Mouse (Mus musculus): ENCODE measurements around the gene Rnf181.

Rnf181 gene

GRCm38 (mm10) chr6:72361121-72361551, 5.6 kb downstream of the Rnf181 start:
- in situ Hi-C loops (cut with MboI, MseI) = no loop called here

- in situ Hi-C loops (cut with MboI, MseI) = no loop called here
These were observed 6.2 kb downstream of the Rnf181 start for GRCm38 (mm10) chr6:72360599-72360935.

DNA sequence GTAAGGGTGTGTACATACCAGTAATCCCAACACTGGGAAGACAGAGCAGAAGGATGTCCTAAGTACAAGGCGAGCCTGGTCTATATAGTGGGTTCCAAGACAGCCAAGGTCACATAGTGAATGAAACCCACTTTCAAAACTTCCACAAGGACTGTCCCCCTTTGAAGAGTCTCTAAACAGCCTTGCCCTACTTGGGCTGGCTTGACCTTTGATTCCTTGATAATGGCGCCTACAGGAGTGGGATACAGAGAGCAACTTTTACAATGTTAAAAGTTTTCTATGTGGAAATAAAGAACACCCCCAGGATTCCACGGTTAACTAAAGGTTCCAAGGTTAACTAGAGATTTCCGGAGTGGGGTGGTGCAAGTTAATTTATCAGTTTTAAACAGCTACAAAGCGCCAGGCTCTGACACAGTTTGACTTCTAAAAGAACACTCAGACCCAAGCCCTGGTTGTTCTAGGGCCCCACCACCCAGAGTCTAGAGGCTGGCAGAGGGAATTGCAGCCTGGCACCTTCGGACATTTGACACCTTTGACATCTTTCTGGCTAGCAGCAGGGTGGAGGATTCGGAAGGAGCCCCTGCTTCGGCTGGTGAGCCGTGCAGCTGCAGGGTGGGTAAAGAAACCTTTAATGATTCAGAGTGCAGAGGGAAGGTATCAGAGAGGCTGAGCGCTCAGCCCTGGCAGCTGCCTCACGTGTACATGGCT, 6.7 kb downstream of the Rnf181 start:
- in situ Hi-C loops (cut with MboI, MseI) = no loop called here

DNA sequence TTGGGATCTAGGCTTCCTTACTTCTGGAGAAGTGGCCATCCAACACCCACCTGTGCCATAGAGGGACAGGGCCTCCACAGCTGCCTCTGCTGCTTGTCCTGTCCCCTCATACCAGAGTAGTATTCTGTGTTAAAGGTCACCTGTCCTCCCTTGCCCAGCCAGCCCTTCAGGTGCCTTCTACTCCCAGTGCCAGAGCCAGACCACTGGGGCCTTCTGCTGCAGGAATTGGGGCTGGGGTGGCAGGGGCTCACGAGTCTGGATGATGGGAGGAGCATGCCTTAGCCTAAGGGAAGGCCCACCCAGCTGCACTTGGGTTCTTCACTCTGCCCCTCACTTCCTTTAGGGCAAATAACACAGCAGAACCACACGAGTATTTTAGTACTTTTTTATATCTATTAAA, 7.4 kb downstream of the Rnf181 start:
- in situ Hi-C loops (cut with MboI, MseI) = no loop called here

DNA sequence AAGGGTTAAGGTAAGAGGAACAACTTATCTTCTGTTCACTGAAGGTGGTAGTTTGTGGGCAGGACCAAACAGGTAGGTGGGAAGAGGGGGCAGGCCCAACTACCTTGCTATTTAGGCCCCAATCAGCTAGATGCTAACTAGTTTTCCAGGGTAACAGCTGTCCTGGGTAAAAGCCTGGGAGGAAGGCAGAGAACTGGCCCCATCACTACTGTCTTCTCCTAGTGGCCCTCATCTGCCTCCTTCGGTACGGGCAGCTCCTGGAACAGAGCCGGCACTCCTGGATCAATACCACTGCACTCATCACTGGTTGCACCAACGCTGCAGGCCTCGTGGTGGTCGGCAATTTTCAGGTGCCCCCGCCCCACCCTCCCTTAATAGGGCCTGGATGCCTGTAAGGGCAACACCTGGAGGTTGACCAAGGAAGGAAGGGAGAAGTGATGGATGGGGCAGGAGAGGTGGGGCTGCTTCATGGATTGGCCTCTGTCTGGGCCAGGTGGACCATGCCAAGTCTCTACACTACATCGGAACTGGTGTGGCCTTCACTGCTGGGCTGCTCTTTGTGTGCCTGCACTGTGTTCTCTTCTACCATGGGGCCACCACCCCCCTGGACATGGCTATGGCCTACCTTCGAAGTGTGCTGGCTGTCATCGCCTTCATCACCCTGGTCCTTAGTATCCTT, 8.5 kb downstream of the Rnf181 start:
- in situ Hi-C loops (cut with MboI, MseI) = no loop called here

DNA sequence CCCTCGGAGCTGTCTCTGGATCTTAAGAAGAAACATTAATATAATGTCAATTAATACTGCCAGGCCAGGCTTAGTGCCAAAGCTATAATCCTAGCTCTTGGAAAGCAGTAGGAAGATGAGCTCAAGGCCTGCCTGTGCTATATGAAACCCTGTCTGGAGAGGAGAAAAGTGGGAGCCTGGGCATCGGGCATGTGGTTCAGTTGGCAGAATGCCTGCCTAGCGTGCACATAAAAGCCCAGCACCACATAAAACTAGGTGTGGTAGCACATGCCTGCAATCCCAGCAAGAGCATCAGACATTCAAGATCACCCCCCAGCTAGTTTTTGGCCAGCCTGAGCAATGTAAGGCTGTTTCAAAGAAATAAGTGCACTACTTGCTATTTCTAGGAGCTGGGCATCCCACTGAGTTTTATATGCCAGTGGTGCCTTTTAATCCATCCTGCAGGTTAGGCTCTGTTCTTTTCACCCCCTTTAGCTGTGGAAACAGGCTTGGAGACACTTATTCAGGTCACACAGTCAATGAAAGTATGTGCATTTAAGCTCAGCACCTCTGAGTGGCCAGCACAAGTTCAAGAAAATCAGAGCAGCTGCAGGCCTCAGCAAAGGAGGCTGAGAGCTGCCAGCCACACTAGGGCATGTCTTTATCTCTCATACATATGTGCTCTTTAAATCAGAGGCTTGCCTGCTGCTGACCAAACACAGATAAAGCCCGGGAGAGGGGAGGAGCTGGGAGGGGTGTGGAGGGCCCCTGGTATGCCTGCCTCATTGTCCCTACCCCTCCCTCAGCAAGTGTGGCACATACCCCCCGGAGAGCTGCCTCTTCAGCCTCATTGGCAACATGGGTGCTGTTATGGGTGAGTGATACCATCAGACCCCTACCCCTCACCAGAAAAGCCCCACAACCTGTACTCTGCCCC, 9.3 kb downstream of the Rnf181 start:
- in situ Hi-C loops (cut with MboI, MseI) = no loop called here

- in situ Hi-C loops (cut with MboI, MseI) = no loop called here
These were observed 10.7 kb downstream of the Rnf181 start for GRCm38 (mm10) chr6:72356001-72356532.

GRCm38 (mm10) chr6:72355066-72355911, 11.5 kb downstream of the Rnf181 start, which contains the start of gene Tmem150a:
TSS of gene Tmem150a (plus strand) at chr6:72355447.
- in situ Hi-C loops (cut with MboI, MseI) = no loop called here

DNA sequence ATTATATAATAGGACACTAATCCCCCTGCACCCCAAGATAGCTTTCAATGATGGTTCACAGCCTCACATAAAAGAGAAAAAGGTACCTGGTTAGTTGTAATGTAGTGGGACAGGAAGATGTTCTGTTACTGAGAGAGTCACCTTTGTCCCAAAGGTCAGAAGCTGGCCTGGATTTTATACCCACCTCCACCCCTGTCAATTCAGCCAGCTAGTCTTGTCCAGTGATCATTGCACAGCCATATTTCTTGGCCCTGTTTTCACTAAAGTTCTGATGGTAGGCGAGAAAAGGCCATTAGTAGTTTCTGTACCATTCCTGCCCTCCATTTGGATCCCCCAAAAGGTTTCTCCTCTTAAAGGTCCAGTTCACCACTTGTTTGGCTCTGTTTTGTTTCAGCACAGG, 12.7 kb downstream of the Rnf181 start:
- in situ Hi-C loops (cut with MboI, MseI) = no loop called here

DNA sequence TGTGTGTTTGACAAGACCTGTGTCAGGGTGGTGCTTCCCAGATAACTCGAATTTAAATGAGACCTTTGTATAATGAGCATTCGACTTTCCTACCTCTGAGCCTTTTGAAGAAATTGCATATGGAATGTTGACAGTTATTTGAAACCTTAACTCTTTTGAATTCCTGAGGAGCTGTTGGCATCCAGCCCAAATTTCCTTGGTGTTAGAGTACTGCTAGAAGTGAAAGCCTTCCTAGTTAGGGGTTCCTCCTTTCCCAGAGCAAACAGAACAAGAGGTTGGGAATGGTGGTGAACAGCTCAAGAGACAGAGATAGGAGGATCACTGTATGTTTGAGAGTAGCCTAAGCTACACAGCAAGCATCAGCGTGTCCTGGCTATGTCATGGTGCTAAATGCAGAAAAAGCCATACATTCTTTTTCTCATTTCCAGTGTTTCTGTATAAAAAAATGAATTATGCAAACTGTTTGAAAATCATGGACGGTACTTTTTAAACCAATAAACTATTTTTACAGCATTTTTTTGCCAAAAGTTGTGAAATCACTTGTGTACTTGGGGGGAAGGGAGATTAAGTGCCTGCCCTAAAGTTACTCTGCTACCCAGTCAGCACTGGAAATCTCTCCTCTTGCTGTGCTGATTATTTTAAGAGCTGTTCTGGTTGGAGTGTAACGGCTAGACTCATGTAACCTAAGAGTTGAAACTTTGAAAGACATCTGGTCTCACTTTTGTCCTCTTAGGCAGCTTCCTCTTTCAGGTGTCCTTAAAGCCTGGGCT, 13.9 kb downstream of the Rnf181 start:
- in situ Hi-C loops (cut with MboI, MseI) = no loop called here

DNA sequence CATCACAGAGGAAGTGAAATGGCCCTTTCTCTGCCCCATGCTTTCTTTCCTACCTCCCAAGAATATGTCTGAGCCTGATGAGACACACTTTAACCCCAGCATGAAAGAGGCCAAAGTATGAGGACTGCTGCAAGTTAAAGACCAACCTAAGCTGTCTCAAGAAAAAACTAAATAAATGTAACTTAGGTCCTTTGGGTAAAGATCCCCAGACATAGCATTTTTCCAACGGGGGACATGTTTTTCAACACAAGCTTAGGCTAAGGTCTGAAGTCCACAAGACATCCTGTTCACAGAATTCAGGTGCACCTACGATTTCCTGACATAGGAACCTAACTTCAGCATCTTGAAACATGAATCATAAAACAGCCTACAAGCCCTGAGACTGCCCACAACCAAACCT, 16.5 kb downstream of the Rnf181 start:
- in situ Hi-C loops (cut with MboI, MseI) = no loop called here

DNA sequence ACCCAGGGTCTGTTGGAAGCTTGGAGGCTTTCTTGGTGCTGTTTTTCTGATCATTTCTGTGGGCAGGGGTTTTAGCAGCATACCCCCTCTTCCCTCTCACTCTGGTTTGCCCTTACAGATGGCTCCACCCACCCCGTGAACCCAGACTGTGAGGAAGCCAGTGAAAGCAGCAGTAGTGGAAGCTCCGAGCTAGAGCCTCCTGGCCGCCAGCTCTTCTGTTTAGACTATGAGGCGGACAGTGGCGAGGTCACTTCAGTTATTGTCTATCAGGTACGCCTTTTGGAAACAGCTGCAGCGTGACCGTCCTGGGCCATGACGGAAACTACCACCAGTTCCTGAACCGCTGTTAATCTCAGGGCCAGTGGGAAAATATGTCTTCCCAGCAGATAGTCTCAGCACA, 18.3 kb downstream of the Rnf181 start:
- in situ Hi-C loops (cut with MboI, MseI) = loop anchor here (5.0 kb wide), 1 partner anchor 34 kb away; the partner anchor contains the start of gene Vamp5

DNA sequence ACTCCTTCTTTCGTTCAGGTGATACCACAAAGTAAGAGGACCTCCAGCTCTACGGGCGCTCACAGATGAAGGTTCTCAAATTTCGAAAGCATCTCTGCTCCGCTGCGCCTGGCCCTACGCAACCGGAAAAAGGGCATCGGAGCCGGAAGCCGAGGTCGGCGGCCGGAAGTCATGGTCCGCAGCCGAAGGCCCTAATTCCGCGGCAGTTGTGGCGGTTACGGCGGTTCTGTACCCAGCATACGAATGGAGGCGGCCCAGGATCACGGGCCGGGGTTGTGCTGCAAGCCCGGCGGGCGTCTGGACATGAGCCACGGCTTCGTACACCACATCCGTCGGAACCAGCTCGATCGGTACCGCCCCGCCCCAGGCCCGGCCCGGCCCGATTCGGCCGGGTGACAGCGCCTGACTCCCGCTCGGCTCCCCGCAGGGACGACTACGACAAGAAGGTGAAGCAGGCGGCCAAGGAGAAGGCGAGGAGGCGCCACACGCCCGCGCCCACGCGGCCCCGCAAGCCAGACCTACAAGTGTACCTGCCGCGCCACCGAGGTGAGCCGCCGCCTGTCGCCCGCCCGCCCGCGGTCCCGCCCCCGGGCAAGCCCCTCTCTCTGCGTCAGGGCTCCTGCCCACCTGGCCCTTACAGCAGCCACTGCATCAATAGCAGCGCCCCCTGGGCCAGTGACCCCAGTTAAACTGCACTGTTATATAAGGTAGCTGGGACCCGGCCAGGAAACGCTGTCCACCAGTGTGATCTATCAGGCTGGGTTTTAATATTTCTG, 19.4 kb downstream of the Rnf181 start, which contains the start of gene 0610030E20Rik:
TSS of gene 0610030E20Rik (plus strand) at position 152 of the 776 bp plus-strand sequence.
- in situ Hi-C loops (cut with MboI, MseI) = loop anchor here (5.0 kb wide), 1 partner anchor 35 kb away; the partner anchor contains the start of gene Vamp5

GRCm38 (mm10) chr6:72346261-72346660, 20.5 kb downstream of the Rnf181 start:
- in situ Hi-C loops (cut with MboI, MseI) = loop anchor here (5.0 kb wide), 1 partner anchor 36 kb away; the partner anchor contains the start of gene Vamp5

- in situ Hi-C loops (cut with MboI, MseI) = loop anchor here (5.0 kb wide), 1 partner anchor 37 kb away; the partner anchor contains the start of gene Vamp5
These were observed 21.1 kb downstream of the Rnf181 start for GRCm38 (mm10) chr6:72345633-72346032.

- in situ Hi-C loops (cut with MboI, MseI) = loop anchor here (5.0 kb wide), 1 partner anchor 37 kb away; the partner anchor contains the start of gene Vamp5
These were observed 21.6 kb downstream of the Rnf181 start, which contains the start of gene Usp39 for GRCm38 (mm10) chr6:72345074-72345567. TSS of gene Usp39 (minus strand) at chr6:72345184.

GRCm38 (mm10) chr6:72344396-72345073, 22.2 kb downstream of the Rnf181 start:
- in situ Hi-C loops (cut with MboI, MseI) = loop anchor here (5.0 kb wide), 1 partner anchor 38 kb away; the partner anchor contains the start of gene Vamp5

- in situ Hi-C loops (cut with MboI, MseI) = no loop called here
These were observed 26.3 kb downstream of the Rnf181 start for GRCm38 (mm10) chr6:72340481-72340880.

Data from regulatory T cell (primary cell).